Mouse (Mus musculus): ENCODE results near the gene Klk9.

Klk9 gene

DNA sequence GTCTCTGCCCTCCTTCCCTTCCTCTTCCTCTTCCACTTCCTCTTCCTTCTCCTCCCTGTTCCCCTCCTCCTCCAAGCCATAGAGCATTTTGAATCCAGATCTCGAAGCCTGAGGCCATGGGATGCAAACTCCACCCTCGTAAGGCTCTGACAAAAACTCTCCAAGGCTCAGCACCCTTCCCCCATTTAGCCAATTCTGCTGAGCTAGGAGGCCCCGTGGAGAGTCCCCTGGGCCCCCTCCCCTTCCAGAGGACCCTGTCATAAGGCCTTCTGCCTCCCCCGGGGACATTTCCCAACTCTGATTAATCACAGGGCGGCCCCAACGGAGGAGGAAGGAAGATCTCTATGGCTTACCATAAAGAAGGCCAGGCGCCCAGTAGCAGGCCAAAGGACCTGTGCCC is at the start of gene Klk9:
Gene Klk9, plus strand, starts transcription at position 301 of the 400 bp plus-strand sequence.
- in situ Hi-C loops (cut with MboI, MseI) = loop anchor here in 1 of 2 experiments (10.0 to 25.0 kb wide), 3 partner anchors 317 to 1446 kb away; partner anchors contain the start of genes Cd37, Pnkp and Slc6a16

- in situ Hi-C loops (cut with MboI, MseI) = no loop called here
Observed at GRCm38 (mm10) chr7:43747788-43748187, 43.9 kb upstream of the Klk9 start.

- in situ Hi-C loops (cut with MboI, MseI) = no loop called here
Observed at GRCm38 (mm10) chr7:43752806-43753205, 38.9 kb upstream of the Klk9 start.

- in situ Hi-C loops (cut with MboI, MseI) = no loop called here
Observed at GRCm38 (mm10) chr7:43766484-43766883, 25.2 kb upstream of the Klk9 start.

DNA sequence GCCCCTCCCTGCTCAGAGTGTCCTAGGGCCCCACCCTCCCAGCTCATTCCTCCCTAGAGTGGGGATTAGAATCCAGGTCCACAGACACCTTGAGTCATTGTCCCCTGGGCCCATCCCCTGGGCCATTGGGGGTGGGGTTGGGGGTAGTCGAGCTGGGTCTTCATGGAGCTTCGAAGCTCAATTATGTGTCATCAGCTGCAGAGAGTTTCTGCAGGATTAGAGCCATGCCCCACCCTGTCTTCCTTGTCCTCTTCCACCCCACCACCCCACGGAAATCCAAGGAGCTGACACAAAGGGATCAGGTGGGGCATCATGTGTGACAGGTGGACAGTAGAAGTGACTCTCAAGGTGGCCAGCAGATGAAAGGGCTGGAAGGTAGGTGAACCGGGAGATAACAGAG is 23.1 kb upstream of the Klk9 start, which contains the start of gene Klk12:
Gene Klk12, plus strand, starts transcription at position 301 of the 400 bp plus-strand sequence.
- in situ Hi-C loops (cut with MboI, MseI) = no loop called here

DNA sequence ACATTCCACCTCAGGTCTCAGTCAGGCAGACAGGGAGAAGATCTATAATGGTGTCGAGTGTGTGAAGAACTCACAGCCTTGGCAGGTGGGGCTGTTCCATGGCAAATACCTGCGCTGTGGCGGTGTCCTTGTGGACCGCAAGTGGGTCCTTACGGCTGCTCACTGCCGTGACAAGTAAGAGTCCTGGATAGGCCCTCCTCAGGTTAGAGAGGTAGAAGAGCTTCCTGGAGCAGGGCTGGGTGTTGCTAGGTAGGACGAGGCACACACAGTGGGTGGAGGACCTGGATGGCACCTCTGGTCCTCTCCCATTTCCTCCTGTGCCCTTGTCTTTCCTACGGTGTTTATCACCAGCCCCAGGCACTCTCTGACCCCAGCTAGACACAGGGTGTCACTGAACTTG is 22.1 kb upstream of the Klk9 start:
- in situ Hi-C loops (cut with MboI, MseI) = no loop called here

DNA sequence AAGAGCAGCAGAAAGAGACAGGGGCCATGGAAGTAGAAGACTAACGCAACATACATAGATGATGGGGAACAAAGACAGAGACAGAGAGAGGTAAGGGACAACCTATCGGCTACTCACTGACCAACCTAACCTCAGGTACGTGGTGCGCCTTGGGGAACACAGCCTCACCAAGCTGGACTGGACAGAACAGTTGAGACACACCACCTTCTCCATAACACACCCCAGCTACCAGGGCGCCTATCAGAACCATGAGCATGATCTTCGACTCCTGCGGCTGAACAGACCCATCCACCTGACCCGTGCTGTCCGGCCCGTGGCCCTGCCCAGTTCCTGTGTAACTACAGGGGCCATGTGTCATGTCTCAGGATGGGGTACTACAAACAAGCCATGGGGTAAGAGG is 21.0 kb upstream of the Klk9 start:
- in situ Hi-C loops (cut with MboI, MseI) = no loop called here

DNA sequence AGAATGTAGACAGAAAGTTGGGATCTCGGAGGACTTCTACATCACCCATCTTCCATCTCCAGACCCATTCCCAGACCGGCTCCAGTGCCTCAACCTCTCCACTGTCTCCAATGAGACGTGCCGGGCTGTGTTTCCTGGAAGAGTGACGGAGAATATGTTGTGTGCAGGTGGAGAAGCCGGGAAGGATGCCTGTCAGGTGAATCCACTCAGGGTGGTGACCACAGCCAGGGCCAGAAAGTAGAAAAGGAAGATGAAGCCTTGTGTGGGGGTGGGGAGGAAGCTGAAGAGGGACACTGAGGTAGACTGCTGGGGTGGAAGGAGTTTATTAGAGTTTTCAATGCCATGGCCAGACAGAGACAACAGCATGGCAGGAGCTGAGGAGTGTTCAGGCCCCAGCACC is 19.8 kb upstream of the Klk9 start:
- in situ Hi-C loops (cut with MboI, MseI) = no loop called here

- in situ Hi-C loops (cut with MboI, MseI) = no loop called here
Observed at GRCm38 (mm10) chr7:43772901-43773300, 18.8 kb upstream of the Klk9 start.

GRCm38 (mm10) chr7:43774364-43774763 is 17.3 kb upstream of the Klk9 start, which contains the start of gene Klk11:
TSS of gene Klk11 (plus strand) at chr7:43774604.
- in situ Hi-C loops (cut with MboI, MseI) = no loop called here

DNA sequence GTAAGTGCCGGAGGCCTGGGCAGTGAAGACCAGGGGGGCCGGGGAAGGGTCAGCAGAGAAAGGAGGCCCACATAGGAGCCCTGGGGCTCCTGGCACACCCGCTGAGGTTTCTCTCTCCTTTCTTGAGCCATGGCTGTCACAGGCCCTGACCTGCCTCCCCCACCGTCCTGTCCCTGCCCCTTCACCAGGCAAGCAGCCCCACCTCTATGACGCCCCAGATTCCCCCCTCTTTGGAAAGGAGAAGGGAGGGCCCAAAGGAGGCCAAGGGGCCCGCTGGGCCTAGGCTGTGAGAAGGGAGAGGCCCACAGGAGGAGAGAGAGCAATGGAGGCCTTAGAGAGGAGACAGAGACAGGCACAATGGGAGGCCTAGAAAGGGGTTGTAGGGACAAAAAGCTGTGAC is 16.9 kb upstream of the Klk9 start:
- in situ Hi-C loops (cut with MboI, MseI) = loop anchor here in 1 of 2 experiments (25.0 kb wide), 1 partner anchor 1462 kb away; the partner anchor contains the start of genes Cd37 and Slc6a16

DNA sequence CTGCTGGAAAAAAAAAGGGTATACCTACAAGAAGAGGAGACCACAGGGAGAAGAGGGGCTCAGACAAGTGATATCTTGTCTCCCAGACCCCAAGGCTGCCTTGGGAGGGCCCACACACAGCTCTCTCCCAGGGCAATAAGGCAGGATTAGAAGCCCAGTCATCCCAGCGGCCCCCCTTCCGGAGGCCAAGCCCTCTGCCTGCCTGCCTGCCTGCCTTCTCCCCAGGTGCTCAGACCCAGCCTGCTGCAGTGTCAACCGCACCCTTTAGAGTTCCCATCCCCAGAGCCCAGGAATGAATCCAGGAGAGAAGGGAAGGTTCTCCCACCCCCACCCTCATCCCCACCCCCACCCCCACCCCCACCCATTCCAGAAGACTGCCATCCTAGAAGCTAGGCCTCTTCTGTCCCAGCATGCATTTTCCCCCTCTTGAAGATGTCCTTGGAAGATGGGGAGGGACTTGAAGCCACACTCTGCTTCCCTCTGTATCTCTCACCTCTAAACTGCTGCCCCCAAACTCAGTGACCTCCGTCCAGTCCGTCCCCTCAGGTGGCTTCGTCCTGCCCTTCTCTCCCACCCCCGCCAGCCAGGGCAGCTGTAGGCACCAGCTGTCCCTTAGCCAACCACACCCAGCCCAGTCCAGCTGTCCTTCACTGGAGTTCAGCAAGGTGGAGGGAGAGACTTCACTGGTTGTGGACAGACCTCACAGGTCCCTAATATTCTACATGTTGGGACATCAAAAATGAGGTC is 16.2 kb upstream of the Klk9 start:
- in situ Hi-C loops (cut with MboI, MseI) = loop anchor here in 1 of 2 experiments (25.0 kb wide), 1 partner anchor 1462 kb away; the partner anchor contains the start of genes Cd37 and Slc6a16

- in situ Hi-C loops (cut with MboI, MseI) = loop anchor here in 1 of 2 experiments (25.0 kb wide), 1 partner anchor 1461 kb away; the partner anchor contains the start of genes Cd37 and Slc6a16
Observed at GRCm38 (mm10) chr7:43776506-43776905, 15.2 kb upstream of the Klk9 start.

GRCm38 (mm10) chr7:43777423-43777822 is 14.3 kb upstream of the Klk9 start:
- in situ Hi-C loops (cut with MboI, MseI) = loop anchor here in 1 of 2 experiments (25.0 kb wide), 1 partner anchor 1460 kb away; the partner anchor contains the start of genes Cd37 and Slc6a16

DNA sequence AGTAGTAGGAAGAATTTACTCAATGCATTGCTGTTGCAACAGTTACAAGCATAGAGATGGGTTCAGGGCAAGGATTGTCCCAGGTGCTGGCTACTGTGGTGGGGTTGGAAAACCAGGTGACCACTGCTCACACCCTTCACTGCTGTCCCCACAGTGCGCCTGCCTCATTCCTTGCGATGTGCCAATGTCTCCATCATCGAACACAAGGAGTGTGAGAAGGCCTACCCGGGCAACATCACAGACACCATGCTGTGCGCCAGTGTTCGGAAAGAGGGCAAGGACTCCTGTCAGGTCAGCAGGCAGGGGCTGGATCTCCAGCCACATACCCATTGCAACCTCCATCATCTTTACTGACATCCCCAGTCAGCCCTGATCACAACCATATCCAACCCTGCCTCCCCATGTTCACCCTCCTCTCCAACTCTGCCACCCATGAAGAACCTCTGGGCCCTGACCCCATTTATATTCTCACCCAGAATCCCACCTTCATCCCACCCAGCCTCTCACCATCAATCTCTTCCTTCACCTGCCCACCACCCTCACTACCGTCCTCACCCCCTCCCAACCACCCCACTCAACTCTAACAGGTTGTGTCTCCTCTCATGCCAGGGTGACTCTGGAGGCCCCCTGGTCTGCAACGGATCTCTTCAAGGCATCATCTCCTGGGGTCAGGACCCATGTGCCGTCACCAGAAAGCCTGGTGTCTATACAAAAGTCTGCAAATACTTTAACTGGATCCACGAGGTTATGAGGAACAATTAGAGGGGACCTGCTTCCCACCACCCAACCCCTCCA is 13.3 kb upstream of the Klk9 start:
- in situ Hi-C loops (cut with MboI, MseI) = loop anchor here in 1 of 2 experiments (25.0 kb wide), 1 partner anchor 1459 kb away; the partner anchor contains the start of genes Cd37 and Slc6a16

GRCm38 (mm10) chr7:43780241-43780640 is 11.4 kb upstream of the Klk9 start:
- in situ Hi-C loops (cut with MboI, MseI) = loop anchor here (5.0 to 25.0 kb wide), 3 partner anchors 98 to 1457 kb away; partner anchors contain the start of genes Cd37 (in 1 of the 2), Ctu1 (in 1 of the 2) and Slc6a16 (in 1 of the 2)

- in situ Hi-C loops (cut with MboI, MseI) = loop anchor here (5.0 to 25.0 kb wide), 3 partner anchors 98 to 1457 kb away; partner anchors contain the start of genes Cd37 (in 1 of the 2), Ctu1 (in 1 of the 2) and Slc6a16 (in 1 of the 2)
Observed at GRCm38 (mm10) chr7:43780746-43781145, 10.9 kb upstream of the Klk9 start, which contains the start of gene Klk10. TSS of gene Klk10 (plus strand) at chr7:43781035.

- in situ Hi-C loops (cut with MboI, MseI) = loop anchor here (5.0 to 25.0 kb wide), 3 partner anchors 99 to 1456 kb away; partner anchors contain the start of genes Cd37 (in 1 of the 2), Ctu1 (in 1 of the 2) and Slc6a16 (in 1 of the 2)
Observed at GRCm38 (mm10) chr7:43781541-43781940, 10.2 kb upstream of the Klk9 start.

DNA sequence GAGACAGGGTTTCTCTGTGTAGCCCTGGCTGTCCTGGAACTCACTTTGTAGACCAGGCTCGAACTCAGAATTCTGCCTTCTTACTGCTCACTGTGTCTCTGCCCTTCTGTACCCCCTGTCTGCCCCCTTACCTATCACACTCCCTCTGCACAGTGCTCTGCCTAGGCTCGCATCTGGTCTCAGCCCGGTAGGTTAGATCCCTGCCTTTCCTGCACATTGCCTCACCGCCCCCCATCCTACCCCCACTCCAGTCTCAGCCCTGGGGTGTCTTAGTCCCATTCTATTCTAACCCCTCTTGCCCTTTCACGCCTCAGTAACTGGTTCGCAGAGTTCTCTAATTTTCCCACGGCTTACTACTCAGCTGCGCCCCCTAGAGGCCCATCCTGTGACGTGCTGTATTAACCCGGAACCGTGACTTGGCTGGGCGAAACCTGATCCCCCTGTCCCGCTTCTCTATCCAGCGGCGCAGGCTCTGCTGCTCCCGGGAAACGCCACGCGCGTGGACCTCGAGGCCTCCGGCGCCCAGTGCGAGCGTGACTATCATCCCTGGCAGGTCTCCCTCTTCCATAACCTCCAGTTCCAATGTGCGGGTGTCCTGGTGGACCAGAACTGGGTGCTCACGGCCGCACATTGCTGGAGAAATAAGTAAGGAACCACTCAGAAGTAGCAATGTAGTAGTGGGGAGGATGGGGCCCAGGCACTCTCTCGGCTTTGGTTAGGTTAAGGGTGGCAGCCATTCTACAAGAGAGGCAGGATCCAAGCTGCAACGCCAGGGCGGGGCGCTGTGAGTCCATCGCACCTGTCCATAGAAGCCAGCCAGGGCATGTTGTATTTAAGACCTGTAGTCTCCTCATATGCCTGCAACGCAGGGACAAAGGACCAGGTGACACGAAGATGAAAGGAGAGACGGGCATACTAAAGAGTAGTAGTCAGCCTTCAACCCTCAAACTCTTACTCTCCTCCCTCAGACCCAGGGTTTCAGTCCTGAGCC is 9.1 kb upstream of the Klk9 start:
- in situ Hi-C loops (cut with MboI, MseI) = loop anchor here (5.0 to 25.0 kb wide), 3 partner anchors 100 to 1455 kb away; partner anchors contain the start of genes Cd37 (in 1 of the 2), Ctu1 (in 1 of the 2) and Slc6a16 (in 1 of the 2)

DNA sequence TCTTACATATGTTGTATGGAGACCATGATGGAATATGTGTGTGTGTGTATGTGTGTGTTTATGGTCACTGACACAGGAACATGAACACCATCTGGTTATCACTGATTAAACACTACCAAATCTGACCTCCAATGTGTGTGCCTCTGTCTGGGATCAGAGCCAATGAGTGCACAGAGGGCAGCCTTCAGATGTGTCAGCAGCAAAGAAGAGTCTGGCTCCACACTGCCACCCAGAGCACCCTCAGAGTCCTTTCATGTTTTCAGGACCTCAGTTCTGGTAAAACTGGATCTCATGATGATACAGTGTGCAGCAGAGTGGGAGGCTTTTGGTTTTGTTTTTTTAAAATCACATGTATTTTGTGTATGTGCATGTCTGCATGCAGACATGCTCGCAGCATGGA is 6.4 kb upstream of the Klk9 start:
- in situ Hi-C loops (cut with MboI, MseI) = loop anchor here in 1 of 2 experiments (25.0 kb wide), 1 partner anchor 1452 kb away; the partner anchor contains the start of genes Cd37 and Slc6a16
